Mouse (Mus musculus) layer of hippocampus, postnatal 14 days (tissue): ENCODE measurements around the gene Aldh1a1. TPM values are rescaled to one million over a fixed set of nuclear protein-coding genes. Genes with fewer than 3 reads are reported as not detected.
A peak's percentile ranks its signal among the peaks of the same experiment; 100 is the strongest.
"Not testable (repeated sequence)": the region's sequence is repeated elsewhere in the genome, so short reads cannot be mapped to it uniquely, and the experiment has no call there.

Experiments used
- DNase-seq, 2 experiments: peaks; one replicate each; pipeline ENCODE4 v3.0.0; 2021 to 2022; ENCODE audit warnings: low spot score in 2 of 2, mixed read lengths in 1 of 2
- long read RNA-seq, 2 experiments: library from polyadenylated mRNA; stranded (forward); transcript quantifications; one replicate each; pipeline ENCODE4 v2.0.0; 2021
- total RNA-seq, 2 experiments: library from RNA; stranded (reverse); gene quantifications; 2 replicates each; pipeline ENCODE4 v1.2.3; 2021

Gene Aldh1a1
- total RNA-seq, result 10 to 100 TPM; 49.6 to 55.6 TPM
- long read RNA-seq, experiment 1, transcript Aldh1a1-206 (16 exons, 2,358 nt), result major isoform, 19 of 73 reads
- long read RNA-seq, experiment 1, partial matches to known transcripts, result 4 of 73 reads
- long read RNA-seq, experiment 1, other reads (novel, unspliced or antisense), result 50 of 73 reads
- long read RNA-seq, experiment 2, transcript Aldh1a1-206 (16 exons, 2,358 nt), result major isoform, 15 of 73 reads
- long read RNA-seq, experiment 2, partial matches to known transcripts, result 3 of 73 reads
- long read RNA-seq, experiment 2, other reads (novel, unspliced or antisense), result 53 of 73 reads

DNA sequence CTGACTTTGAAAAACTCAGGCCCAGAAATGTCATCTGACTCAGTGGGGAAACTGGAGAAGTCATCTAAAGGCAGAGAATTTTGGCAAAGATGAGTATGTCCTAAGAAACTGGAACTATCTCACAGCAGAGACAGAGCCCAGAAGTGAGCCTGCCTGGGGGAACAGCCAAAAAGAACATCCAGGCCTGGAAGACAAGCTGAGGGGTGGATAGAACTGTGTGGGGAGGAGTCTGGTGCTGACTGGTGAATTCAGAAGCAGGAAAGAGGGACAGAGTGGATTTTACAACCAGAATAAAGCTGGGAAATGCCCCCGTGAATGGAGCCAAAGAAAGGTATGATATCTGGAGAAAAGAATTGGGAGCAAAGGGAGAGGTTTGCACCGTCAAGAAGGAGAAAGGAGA, at the start of gene Aldh1a1:
TSS of gene Aldh1a1 (plus strand) at position 225 of the 400 bp plus-strand sequence.
- DNase-seq, result peak in 1 of 2 experiments; percentile 45

DNA sequence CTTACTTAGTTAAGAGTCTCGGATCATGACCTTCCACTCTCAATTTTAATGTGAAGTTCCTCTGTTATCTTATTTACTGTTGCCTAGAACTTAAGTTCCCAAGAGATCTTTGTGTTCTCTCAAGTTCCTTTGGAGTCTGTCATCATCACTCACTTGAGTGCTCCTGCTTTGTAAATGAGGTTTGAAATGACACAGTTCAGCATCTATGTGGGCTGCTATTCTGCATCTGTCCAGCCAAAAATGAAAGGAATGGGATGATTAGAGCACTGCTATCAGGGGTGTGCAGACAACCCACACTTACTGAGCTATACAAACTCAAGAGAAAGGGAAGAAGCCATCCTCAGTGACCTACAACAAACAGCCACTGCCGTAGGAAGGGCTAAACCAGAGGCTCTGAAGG, 44.7 kb upstream of the Aldh1a1 start:
- no peak for DNase-seq

DNA sequence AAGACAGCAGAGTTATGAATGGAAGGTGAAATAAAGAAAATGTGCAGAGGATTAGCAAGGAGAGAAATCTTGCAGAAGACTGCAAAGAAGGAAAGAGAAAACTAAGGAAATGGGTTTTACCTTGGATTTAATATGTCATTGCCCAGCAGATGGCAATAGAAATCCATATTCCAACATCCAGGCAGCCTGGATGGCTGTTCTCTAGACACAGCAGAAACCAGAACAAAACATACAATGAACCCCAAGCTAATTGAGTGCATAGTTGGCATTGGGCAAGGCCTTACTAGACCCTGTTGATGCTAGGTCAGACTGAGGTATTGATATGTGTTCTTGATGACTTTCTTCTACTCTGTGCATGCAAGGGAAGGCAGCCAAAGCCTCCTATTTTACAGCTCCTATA, 43.0 kb upstream of the Aldh1a1 start:
- DNase-seq, result peak in 1 of 2 experiments; percentile 38

DNA sequence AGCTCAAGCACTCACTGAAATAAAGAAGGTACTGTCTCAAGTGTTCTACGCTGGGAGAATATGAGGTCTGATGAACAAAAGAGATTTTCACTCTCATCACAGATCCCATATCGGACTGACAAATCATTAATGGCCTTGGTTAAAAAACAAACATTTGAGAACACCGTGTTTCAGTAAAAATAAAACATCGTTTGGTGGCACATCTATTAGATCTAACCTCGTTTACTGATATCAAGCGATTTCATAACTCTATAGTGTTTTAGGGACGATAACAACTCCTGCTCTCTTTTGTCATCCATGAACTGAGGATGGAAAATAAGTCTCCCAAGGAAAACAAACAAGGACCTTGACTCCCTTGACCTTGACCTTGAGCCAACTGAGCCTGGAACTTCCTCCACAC, 41.5 kb upstream of the Aldh1a1 start:
- DNase-seq, result no peak

DNA sequence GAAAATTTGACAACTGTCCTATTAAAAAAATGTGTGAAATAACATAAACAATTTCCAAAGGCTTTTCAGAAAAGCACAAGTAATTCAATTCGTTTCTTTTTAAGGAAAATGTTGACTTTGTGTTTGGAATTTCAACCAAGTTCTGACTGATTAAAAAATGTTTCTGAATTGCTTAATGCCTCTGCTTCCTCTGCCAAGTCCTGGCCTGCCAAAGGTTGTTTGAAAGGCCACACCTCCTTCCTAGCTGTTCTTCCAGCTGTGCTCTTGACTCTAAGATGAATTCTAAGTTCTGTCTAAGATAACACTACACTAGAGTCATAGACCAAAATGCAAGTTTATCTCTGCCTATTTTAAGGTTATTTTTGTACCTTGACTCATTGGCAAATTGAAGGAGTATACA, 8.0 kb upstream of the Aldh1a1 start:
- no peak for DNase-seq

DNA sequence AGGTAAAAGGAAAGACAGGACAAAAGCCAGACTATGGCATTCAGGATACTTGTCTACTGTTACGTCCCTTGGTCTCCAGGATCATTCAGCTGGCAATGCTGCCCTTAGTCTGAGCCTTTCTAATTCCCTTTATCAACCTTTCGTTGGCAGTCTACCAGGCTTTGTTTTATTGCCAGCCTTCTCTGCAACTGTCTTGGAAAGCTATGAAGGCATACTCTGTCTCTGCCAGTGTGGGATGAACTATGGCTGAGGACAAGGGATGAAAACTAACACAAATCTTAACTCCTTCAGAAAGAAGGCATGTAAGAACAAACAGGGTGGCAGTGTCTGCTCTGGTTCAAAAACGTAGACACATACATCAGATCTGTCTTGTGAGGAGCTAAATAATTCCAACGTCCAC, 565 bp upstream of the Aldh1a1 start:
- peak in 1 of 2 experiments; percentile 48 for DNase-seq

DNA sequence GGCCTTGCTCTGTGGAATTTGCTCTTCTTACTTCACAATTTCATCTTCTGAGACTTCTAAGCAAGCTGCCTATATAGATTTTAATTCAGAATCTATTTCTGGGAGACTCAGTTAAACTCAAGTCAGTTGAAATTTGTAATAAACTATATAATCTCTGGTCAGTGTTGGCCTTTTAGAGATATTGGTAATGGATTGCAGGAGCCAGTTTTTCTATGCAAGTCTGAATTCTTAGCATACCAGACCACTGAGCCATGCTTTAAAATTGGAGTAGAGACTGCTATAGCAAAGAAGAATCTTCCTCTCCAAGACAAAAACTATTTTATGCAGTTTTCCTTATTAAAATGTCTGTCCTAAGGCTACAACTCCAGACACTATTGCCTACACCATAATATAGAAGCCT, 4.0 kb downstream of the Aldh1a1 start:
- DNase-seq, result no peak

DNA sequence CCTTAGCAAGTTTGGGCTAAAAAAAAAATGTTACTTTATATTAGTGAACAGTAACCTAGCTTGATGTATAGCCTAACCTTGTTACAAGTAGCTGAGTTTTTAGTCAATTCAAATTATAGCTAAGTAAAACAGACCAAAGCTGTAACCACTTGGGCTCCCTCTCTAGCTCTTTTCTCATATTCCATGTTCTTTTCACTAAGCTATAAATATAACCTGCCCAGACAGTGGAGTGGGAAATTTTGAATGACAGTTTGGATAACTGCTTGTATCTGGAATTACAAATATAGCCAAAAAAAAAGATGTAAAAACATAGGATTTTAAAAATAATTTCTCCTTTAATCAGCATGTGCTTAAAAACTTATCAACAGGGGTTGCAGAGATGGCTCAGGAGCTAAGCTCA, 12.8 kb downstream of the Aldh1a1 start:
- peak in 1 of 2 experiments; percentile 24 for DNase-seq

DNA sequence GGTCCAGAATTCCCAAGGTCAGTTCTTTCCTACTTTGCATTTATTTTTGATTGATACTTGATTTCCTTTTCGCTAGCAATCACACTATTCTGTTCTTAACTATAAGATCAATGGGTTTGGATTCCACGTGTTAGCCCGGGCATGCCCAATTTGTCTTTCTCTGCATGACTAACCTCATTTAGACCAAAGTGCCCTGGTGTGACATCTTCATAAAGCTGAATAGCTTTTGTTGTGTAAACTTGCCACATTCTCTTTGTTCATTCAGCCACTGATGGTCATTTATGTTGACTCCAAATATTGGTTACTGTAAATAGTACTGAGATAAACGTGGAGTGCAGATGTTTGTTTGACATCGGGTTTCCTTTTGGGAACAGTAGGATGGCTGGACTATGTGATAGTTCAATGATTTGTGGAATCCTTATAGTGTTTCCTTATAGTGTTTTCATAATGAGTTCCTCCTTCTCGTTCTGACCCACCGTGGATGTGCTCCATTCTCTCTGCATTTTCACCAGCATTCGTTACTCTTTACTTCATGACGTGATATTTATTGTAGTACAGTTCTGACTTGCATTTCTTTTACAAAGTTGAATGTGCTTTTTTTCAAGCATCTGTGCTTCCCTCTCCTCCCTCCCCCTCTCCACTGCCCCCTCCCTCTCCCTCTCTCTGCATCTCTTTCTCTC, 14.6 kb downstream of the Aldh1a1 start:
- DNase-seq, result no peak

DNA sequence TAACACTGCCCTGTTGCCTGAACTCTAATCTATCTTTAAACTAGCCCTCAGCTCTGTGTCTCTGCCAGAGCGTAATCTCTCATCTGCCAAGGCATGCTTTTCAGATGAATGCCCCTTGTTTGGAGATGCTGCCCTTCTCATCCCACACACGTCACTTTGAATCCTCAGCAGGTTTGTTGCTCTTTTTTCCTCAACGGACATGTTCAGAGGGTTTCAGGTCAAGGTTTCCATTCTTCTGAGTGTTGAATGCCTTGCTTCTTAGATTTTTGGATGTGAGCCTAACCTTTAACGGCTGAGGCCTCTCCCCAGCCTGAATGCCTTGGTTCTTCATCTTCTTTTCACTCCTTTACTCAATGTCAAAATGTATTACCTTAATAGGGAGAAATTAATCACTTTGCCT, 16.1 kb downstream of the Aldh1a1 start:
- DNase-seq, result no peak

DNA sequence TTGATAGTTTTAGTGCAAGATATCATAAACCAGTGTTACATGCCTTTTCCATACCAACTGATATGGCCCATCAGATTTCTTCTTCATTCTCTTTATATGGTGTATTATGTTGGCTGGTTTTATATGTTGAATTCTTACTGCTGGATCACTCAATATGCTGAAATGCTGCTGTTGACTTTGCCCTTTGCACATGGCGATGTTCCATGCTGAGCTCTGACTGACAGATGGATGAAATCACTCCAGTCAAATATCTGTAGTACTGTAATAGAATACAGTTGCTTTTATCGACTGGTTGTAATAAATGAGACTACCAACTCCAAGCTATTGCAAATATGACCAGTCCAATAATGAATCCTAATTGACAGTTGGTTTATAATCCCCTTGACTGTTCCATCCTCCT, 19.5 kb downstream of the Aldh1a1 start:
- no peak for DNase-seq

DNA sequence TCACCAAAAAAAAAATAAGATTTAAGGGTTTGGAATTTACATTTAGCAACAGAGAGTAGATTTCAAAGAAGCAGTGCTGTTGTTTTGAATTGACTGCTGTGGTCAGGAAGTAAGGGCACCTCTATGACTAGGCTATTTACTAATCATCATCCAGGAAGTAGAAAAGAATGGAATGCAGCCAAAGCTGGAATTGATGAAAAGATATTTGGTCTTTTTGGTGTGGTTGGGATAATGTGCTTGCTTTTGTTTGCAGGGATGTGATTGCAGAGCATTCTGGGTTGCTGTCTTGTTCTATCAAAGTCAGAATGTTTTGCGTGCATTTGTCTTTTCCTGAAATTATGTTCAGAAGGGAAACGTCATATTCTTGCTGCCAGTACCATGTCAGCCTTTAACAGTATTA, 20.7 kb downstream of the Aldh1a1 start:
- DNase-seq, result no peak

DNA sequence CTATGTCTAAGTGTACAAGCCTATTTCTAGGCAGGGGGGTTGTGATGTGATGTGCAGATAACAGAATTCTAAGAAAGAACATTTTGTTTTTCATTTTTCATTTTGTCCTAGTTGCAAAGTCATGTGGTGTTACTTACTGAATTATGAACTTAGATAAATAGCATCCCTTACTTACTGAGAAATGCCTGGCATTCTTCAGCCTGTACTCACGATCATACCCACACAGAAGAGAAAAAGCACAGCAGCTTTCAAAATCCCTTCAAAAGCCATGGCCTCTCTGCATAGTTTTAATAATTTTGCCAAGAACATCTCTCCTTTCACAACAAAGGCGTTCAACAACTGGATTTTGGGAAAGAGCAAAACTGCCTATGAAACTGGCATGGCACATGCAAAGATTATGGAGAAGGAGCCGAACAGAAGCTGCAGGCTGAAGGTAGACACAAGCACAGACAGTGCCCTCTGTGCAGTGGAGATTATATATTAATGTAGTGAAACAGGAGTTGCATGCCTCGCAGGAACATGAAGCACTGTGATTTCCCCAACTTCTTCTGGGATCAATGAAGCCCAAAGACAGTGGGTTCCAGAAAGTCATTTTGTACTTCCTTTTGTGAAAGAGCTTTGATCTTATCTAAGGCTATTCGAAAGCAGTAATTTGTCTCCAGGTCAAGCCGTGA, 21.3 kb downstream of the Aldh1a1 start:
- DNase-seq, result no peak

DNA sequence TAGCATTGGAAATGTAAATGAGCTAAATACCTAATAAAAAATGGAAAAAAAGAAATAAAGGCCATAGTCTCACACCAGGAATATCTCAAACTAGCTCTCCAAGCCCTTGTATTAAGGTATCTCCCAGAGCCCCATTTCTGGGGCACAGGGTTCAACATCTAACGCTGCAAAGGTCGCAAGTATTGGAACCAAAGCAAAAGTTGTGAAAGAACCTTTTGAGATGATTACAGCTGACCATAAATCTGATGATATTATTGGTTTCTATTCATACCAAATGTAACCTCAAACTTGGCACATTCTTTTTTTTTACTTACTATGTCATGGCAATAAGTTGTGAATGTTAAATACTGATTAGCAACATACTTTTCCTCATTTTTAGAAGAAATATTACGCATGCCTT, 24.0 kb downstream of the Aldh1a1 start:
- DNase-seq, result no peak

DNA sequence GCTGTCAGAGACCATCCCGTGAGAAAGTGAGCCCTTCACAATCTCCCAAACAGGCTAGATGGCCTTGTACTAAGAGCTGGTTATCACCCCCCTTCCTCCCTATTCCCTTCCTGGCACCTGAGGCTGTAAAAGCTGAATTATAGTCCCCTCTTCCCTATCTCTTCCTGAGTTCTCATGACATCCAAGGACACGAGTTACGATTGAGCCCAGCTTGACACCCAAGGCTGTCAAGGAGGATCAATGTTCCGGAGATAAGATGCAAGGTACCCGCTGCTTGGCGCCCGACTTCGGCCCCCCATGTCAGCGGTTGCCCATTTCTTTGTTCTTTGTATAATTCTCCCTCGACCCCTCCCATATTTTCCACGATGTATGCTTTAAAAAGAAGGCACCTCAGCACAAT, 36.6 kb downstream of the Aldh1a1 start:
- DNase-seq, result not testable (repeated sequence)

DNA sequence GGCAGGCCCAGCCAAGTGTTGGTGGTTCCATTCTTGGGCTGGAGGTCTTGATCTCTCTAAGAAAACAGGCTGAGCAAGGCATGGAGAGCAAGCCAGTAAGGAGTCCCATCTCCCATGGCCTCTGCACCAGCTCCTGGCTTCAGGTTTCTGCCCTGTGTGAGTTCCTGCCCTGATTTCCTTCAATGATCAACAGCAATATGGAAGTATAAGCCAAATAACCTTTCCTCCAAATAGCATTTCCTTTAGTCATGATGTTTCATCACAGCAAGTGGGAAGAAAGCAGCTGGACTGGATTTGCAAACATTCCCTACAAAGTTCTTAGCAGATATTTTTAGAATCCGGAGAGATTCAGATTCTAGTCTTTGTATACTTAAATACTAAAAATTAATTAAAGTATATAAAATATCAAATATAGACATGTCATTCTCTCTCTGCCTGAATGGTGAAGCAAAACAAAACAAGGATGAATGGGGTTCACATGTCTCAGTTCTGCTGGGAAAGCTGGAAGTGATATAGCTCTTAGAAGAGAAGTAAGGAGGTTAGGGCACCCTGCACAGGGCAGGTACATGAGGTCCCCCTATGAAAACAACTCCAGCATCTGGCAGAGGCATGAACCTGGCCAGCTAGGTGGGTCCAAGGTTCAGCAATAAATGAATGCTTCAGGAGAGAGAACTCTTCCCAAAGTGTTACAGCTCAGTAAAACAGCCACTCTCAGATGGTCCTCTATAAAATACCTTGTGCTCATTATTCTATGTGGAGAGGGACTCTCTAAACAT, 37.6 kb downstream of the Aldh1a1 start:
- no peak for DNase-seq

DNA sequence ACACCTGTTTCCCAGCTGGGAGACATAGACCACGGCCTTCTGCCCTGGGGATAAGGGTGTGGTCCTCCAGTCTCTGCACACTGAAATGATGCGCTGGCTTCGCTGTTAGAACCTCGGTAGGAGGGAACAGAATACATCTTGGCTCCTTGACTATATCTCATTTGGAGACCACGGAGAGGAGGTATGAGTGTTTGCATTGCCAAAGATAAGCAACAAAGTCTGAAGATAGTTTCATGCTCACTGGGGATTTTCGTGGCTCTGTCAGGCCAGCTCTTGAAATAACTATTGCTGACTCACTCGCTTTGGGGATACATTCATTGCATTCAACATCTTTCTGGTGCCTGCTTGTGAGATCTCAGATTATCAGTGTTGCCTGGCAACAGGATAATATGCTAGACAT, 44.0 kb downstream of the Aldh1a1 start:
- peak; percentile 21 to 41 for DNase-seq

DNA sequence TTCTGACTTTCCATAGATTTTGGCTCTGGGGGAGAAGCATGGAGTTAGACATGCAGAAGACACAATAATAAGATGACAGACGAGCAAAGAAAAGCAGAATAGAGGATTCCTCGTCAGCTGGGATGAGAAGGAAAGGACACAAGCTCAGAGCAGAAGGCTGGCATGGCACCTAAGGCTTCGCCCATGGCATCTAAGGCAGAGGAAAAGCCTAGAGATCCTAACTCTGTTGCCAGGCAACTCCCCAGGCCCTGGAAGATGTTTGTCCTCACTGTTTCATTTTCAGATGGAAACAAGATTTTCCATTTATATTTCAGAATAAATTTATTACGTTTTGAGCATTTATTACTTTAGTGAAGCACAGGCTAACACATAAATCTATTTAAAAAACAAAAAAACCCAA, 48.5 kb downstream of the Aldh1a1 start:
- no peak for DNase-seq

DNA sequence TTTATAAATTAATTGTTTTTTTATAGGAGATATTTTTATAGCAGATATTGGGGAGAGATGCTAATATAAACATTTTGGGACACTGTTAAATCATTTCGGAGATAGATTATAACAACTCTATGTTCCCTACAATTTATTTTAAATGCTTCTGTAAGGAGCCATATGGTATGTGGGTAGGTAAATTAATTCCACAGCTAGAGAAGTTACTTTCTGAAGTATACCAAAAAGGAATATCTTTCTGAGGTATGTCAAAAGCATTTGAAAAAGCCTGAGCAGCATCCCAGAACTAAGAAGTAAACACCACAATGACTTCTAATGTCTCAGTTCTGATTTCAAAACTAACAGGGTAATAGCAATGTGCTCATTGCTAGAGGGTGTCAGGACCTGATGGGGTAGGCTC, 49.4 kb downstream of the Aldh1a1 start:
- no peak for DNase-seq

DNA sequence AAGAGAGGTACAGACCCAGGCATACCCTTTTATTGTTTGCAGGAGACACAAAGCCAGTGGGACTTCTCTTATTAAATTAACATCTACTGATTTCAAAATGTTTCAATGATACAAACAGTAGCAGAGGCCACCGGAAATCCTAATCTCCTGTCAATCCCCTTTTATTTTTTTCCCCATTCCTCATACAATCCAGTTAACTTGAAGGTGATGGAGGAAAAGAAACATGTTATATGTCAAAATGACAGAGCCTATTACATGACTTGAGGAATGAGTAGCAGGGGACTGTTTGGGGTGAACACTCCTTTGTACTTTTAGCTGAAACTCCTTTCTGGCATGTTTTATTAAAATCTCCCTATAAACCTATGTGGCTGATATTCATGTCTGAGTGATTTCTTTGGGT, 51.3 kb downstream of the Aldh1a1 start:
- DNase-seq, result no peak

DNA sequence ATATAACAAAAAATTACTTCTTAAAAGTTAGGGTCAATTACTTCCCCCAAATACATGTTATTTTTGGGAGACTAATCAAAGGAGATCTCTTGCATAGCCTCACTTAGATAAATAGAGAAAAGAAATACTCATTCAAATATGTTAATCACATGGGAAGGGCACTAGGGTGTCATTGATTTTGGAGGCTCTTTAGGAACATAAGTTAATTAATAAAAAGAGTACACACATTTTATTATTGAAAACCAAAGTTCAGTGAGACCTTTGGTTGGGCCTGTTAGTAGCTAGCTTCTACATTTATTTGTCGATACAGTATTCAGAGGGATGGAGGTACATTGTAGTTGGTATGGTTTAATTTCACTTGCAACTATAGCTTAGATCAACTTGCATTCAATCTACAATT, 52.4 kb downstream of the Aldh1a1 start:
- no peak for DNase-seq

DNA sequence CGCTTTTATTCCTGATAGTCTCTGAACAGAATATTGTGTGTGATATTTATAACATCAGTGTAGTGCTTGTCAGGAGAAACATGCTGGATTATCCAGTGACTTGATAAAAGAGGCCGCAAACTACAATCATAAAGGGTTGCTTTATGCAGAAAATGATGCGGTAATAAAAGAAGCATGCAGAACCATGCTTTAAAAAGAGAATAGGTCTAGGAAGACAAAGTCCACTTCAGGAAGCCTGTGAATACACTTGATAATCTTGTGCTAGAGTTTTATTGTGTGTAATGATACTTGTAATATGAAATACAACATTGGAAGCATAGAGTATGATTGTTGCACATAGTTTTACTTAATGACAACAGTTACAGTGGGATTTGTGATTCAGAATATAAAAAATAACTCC, 54.5 kb downstream of the Aldh1a1 start:
- DNase-seq, result no peak
